Mouse (Mus musculus): ENCODE data around the gene Supt3.

DNA sequence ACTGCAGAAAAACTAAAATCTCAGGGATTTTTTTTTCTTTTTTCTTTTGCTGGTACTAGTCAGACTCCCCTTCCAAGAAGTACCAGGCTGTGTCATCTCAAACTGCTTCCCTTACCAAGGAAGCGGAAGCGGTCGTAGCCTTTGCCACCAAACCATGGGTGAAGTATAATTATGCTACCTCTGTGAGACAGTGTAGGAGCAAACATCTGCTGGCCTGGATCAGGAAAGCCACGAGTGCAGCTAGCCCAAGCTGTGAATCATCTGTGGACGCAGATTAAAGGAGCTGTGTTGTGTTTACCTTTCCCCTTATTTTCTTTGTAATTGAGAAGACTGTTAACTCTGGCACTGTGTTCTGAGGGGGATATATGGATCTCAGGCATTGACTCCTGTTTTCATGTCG lies 255.3 kb downstream of the Supt3 start:
- TF ChIP-seq GATA1 (IDR thresholded peaks at IDR 0.05; ENCODE audit: borderline replicate concordance, low read length) (no peak), FLI1 (IDR thresholded peaks at IDR 0.05; ENCODE audit: low read length) (no peak)
